Mouse (Mus musculus) NIH3T3 (cell line): ENCODE measurements at regions not wholly inside any gene's neighbourhood (a gene's known extent, or its start where the extent isn't known, plus 50 kb on each side); places are given as distances from the start of the nearest gene placed in this dataset.

ENCODE experiments used
- DNase-seq: peaks from one replicate; pipeline ENCODE4 v3.0.0-alpha.2; 2012; ENCODE audit warnings: low read depth

DNA sequence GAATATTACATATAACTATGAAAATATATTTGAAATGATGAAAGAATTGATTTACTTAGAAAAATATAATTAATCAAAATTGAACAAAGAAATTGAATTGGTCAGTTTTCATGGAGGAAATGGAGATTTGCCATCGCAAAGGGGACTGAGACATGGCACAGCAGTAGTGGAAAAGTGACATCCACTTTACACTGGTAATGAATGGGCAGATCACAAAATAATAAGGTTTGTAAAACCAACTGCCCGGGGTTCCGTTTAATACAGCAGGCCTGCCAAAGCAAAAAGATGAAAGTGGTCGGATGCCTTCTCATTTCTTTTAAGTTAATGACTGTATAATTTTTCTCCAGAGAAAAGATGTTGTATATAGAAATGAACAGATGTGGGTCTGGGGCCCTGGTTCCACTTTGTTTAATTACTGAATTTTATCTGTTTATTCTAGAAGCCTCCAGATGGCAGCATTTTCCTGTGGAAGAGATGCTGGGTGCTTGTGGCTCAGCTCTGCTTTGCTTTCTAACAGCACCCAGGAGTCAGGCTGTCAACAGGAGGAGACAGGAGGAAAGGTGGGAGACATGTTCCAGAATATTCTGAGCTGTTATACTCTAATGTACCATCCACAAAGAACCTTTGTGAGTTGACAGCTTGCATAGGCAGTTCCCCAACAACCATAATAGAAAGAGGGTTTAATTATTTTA, 75.6 kb upstream of the Fbxl17 start:
- DNase-seq: peak; percentile 91

DNA sequence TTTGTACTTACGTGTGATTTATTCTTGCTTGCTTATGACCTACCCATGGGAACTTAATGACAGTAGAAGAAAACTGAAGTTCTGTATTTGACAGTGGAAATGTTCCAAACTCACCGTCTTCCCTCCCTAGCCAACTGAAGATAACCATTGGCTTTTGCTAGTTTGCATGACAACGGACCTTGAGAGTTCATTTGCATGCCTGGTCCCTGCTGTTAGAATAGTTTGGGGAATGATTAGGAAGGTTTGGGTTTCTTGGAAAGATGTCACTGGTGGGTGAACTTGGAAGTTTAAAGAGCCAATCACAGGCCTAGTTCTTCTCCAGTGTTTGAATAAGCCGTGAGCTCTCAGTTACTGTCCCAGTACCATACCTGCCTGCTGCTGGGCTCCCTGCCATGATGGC, 83.1 kb upstream of the Fbxl17 start:
- no peak for DNase-seq

DNA sequence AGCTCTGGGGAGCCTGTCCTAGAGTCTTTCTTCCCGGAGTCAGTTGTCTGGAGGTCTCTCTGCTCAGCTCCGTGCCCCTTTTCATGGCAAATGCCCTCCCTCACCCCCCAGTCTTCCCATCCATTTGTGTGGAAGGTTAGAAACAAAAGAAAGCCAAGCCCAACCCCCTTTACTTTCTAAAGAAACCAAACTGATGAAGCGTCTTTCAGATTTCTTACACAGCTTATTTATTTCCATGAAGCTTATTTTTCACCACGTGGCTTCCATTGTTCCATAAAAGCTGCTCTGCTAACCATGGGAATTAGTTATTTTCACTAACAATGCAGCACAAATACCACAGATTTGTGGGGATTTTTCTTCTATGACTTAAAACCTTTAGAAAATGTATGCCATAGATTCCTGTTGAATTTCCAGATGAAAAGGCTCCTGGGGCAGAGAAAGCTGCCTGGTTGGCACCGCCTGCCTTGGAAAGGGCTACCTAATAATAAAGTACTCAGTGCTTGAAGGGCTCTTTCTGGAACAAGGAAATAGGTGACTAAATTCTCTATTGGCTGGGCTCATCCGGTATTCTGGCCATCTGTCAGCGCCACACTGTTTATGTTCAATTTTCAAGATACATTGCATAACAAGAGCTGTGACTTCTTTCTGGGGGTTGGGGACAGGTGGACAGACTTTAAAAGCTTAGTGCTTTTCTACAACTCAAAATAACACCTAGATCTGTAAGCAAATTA, 107.4 kb upstream of the Fbxl17 start:
- DNase-seq: no peak

DNA sequence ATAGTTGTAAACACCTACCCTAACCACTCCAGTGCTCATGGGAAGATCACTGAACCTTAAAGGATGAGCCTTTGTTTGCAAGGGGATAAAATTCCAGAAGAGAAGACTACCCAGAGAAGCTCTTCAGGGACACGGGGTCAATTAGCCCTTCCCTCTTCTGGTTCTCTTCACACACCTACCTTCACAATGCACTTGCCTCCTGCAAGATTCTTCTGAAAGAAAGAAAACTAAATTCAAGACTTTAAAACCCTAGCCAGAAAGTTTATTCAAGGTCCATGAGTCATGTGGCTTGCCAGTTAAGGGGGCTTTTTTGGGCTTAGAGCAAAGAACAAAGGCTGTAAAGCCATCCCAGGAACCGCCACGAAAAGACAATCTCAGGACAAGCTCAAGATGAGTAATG, 122.9 kb upstream of the Fbxl17 start:
- no peak for DNase-seq

DNA sequence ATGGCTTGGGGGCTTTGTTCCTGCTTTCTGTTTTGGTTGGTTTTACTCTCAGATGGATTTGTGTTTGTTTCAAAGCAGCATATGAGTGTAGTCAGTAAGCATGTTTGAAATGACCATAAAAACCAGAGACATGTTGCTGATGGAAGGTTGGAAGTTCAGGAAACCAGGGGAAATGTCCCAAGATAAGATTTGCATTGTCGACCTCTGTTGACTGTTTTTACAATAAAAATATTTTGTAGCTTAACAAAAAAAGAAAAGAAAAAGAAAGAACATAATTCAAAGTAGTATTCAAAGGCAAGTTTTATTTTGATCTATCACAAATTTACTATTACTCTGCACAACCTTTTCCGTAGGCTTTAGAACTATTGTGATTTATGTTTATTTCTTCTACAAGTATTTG, 137.8 kb upstream of the Fbxl17 start:
- DNase-seq: no peak

DNA sequence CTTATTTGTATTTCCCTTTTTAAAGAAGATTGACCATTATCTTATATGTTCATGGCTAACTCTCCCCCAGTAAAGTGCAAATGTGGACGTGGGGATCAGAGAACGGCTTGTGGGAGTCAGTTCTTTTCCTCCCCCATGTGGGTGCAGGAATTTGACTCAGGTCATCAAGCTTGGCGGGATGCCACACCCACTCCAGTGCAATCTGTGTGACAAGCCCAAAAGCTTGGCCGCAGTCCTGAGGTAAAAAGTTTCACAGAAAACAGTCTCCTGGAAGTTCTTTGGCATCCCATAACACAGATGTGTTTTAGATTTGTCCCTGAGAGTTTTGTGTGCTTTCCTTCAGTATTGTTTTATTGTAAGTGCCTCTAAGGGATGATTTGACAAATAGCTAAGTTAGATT, 144.6 kb upstream of the Fbxl17 start:
- peak; percentile 80 for DNase-seq

DNA sequence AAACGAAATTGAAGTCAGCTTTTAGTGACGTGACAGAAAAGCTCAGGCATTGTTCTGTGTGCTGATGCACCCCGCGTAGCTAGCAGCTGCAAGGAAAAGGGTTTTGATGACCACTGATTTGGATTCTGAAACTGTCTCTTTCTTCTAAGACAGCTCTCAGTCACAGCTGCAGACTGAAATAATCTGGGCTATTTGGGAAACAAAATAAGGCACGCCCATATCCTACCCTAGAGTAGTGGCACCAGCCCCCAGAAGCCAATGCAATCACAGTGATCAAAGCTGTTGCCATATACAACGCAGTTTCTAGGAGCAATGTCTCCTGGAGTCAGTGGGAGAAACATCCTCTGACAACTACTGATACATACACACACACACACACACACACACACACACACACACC, 157.9 kb upstream of the Fbxl17 start:
- DNase-seq: no peak

DNA sequence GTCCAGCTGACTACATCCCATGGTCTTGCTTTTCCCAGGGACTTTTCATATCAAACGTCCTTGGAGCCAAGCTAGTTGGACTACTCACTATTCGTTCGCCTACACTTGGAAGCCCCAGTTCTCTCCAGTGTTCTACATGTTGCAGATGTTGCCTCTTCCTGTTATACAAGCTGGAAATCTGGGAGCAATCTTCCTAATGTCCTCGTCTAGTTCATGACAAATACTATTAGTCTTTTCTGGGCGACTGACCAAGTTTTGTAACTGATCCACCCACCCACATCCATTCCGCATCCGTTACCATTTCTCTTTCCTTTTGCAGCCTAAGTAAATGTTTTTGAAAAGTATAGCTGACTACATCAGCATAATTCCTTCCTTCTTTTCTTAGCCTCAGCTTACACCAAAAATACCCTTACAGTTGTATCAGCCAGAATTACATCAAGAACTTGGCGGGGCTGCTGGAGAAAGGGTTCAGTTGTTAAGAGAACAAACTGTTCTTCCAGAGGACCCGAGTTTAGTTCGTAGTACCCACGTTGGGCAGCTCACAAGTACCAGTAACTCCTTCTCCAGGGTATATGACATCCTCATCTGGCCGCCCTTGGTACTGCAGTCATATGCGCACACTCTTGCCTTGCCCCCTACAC, 161.1 kb upstream of the Fbxl17 start:
- DNase-seq: peak; percentile 97

DNA sequence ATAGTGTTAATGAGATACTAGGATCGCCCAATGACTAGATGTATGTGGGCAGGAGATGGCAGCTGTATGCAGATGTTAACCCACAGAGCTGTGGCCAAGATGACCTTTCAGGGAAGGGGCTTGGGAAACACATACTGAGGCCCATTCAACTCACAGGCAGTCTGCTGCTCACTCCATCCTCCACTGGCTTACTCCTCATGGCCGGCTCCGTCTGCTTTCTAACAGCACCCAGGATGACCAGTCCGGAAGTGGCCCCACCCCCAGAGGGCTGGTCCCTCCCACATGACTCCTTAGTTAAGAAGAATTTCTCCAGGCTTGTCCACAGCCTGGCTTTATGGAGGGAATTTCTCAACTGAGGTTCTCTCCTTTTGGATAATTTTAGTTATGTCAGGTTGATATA, 161.8 kb upstream of the Fbxl17 start:
- peak; percentile 82 for DNase-seq

DNA sequence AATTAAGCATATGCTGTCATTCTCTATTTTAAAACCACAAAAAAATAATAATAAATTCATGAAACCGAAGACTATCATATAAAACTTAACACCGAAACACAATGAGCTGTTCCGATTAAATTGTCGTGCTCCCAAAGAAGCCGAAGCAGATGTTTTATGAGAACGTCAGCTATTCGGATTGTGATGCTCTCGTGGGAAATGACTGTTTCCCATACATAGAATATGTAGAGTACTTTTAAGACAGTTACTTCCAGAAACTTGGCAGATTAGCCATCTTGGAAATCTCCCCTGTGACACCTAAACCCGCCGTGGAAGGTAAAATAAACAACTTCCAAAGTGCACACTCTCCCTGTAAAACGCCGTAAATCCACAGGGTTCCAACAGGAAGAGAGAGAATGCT, 162.4 kb upstream of the Fbxl17 start:
- no peak for DNase-seq

DNA sequence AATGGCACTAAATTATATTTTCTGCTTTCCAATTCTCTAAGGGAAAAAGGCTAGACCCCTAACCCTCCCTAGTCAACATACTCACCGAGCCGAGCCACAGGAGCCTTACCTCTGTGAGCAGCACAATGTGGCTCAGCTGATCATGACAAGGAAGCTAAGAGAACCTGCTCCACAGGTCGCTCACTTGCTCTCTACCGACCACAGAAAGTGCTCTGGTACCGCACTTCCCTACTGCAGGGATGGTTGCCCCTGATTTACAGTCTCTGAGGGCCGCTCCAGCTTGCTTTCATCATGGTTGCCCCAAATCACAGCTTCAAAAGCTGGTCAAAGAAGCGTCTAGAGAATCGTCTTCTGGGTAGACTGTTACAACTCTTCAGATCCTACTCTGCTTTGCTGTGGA, 177.0 kb upstream of the Fbxl17 start:
- DNase-seq: no peak

DNA sequence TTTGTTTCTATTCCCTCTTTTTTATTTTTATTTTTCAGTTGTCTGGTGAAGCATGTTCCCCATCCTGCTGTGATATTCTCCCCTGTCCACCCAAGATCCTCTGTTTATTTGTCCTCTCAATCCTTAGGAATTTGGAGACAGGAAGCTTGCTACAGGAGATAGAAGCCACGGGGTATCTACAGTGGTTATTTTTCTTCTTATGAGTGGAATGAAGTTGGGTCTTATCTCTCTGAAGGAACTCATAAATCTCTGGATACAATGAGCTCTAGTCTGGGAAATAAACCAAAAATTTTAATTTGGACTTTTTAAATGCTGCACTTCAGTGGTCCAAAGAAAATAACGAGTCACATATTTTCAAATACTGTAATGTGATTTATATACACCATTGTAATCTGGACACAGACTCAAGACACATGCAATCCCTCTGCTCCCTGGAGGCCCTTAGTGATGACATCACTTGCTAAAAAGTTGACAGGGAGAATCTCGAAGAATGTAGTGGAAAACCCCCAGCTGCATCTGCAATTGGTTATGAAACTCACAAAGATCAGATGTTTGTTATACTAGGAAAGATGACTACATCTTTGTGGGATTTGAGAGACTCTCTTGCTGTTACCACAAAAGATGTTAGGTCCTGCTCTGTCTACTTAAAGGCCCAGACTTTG, 178.3 kb upstream of the Fbxl17 start:
- DNase-seq: peak; percentile 98

DNA sequence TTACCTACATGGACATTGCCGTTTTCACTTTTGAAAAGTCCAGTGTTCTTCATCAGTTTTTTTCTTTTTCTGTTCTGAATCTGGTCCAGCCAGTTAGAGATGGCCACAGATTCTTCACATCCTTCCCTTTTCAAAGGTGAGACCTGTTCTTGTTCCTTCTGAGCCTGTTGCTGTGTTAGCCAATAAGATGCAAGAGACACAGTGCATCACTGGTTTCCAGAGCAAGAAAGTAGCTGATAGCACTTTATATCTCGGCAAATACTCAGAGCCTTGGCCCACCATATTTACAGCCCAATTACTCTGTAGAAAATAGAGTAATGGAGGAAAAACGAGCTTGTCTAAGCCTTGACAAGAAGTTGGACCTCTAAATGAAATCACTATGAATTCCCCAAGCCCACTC, 180.7 kb upstream of the Fbxl17 start:
- no peak for DNase-seq

DNA sequence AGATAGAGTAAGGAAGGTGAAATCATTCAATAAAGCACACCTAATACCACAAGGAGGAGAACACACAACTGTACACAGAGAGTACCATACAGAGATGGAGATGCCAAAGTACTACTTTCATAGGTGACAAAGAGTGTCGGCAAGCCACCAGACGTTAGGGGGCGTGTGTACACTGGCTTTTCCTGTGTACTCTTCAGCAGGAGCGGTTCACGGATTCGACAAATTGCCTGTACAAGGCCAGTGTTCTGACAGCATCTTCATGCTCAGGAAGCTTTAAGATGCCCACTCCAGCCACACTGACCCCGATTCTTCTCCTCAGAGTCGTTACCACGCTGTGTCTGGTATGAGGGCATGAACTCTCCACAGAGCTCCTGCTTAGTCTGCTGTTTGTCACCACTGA, 179.5 kb upstream of the Fer start:
- no peak for DNase-seq

DNA sequence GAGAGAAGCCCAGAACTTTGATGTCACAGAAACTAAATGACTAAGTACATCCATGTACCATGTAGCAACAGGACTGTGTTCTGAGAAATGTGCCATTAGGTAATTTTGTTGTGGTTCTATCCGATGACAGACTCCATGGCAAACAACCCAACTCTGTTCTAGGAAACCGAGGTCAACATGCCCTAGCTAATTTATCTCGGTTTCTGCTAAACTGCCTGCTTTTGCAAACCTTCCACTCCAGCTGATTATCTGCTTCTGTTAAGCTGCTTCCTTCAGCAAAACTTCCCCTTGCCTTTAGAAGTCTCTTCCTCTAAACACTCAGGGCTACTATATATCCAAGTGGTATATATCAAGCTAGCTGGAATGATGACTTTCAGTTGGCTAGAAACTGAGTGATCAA, 178.8 kb upstream of the Fer start:
- no peak for DNase-seq

DNA sequence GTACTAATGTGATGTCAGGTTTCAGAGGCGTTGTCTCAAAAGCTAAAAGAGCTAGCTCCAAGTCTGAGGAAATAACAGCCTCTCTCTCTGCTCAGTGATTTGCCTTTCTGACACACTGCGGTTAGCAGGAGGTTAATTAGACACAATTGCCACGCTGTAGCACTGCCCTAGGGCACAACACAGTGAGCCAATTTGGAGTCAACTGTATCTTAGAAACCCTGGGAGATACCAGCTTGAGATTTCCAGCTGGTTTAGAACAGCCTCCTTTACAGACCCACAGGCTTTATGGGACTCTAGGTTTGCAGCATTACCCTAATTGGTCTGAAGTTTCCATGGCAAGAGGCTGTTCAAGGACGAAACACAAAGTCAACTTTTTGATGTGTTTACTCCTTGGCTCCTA, 176.9 kb upstream of the Fer start:
- DNase-seq: no peak

DNA sequence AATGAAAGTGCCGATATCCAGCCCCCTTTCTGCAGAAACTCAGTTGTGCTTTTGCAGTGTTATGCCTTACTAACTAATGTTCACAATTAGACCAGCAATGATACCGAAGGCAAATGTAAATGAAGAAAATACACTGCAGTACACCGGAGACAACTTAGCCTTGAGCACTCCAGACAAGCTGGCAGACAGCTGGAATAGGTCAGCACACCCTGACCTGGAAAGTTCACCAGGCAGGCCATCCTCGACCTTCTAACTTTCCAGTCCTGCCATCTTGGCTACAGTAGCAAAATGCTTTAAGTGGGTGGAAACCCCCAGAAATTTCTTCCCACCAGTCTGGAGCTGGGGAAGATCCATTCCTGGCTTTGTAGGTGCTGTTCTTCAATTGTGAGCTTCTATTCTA, 176.5 kb upstream of the Fer start:
- no peak for DNase-seq

DNA sequence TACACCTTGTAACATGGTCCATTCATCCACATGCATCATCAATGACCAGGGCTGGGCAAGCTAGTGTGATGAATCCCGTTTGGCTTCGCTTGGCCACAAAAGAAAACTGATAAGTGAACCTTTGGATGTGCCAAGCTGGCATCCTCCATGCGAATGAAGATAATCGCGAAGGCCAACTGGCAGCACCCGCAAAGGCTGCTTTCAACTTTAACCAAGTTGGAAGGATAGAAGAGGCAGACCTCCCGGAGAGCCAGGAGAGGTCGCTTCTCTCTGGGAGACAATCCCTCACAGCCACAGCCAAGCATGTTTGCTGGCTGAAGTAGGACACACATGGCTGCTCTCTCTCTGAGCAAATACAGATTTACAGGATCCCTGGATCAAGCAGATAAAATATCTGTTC, 173.6 kb upstream of the Fer start:
- no peak for DNase-seq

DNA sequence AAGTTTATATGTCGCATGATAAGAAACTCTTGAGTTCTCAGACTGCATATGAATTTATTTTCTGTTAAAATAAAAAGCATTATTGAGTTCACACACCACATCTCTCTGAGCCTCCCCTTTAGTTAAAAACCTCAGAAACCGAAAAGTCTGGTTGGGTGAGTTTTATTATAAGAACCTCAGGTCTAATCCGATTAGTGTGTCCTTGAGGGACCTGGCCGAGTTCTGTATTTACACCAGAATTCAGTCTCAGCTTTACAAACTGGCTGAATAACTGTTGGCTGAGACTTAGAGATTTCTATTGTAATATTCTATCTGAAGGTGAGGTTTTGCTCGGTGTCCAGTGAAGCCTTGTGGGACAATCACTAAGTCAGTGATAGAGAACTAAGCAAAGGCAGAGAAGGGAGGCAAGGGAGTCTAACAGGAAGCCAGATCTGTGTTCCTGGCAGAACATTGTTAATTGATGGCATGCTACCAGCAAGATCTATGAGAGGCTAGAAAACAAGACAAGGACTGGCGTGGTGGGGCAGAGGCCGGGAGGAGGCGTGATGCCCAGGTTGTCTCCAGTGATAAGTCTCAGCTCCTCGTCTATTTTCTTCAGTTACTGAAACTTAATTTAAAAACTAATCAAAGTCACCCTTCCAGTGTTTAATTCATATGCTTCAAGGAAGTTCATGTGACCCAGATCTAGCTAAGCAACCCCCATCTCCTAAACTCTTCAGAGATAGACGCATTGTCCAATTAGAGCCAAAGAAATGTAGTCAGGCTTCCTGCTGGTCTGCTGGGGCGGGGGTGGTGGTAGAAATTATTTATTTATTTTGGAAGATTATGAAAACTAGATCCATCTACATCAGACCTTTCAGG, 171.8 kb upstream of the Fer start:
- no peak for DNase-seq

DNA sequence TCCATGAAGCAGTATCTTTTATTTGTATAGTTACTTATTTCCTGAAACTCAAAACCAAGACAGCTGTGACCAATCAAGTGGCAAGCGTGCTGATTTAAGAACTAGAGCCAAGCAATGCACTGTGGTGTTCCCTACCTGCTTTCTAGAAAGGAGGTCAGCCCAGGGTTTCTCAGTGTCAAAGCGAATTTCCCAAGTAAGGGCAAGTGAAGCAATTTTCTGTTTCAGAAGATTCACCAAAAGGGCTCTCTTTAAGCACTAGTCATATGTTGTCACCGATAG, 171.2 kb upstream of the Fer start:
- no peak for DNase-seq

DNA sequence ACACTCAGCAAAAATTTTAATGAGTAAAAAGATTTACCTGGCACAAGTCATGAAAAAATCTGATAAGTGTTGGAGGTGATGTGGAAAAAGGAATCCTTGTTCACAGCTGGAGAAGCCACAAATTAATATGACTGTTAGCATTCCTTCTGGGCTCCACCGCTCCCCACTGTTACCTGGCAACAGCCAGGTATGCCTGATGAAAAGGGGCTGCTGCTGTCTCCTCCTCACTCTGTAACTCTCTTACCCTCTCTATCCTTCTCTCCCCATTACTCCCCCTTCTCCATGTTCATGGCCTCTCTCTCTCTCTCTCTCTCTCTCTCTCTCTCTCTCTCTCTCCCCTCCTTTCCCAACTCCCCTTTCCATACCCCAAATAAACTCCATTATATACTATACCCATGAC, 169.6 kb upstream of the Fer start:
- no peak for DNase-seq

DNA sequence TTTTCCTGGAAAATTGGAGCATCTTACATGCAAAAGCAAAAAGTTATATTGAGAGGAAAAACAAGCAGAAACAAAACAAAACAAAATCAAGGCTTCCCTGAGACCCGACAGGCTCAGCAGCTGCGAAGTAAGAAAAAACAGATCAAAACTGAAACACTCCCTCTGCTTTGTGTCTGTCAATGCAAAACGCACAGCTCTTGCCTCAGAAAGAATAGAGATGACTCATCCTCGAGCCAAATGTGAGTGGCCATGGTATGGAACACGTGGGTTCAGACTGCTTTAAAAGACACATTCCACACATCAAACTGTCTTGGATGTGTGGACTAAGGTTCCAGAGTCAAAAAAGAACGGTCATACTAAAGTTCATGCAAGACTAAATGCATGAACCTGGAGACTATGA, 163.3 kb upstream of the Fer start:
- peak; percentile 52 for DNase-seq
